Mouse (Mus musculus) cerebellum, adult (tissue): Measurements from ENCODE around the gene Pten.
"Not testable (repeated sequence)": the region's sequence is repeated elsewhere in the genome, so short reads cannot be mapped to it uniquely, and the experiment has no call there.

Source experiments
- ATAC-seq: cut with Nextera tagmentation; 2 replicates; pipeline ENCODE4 v1.9.2; 2017; ENCODE audit warnings: mild to moderate bottlenecking, moderate library complexity, mixed read lengths; ENCODE audit not compliant: insufficient number of reproducible peaks, low FRiP score, low TSS enrichment

Pten gene

DNA sequence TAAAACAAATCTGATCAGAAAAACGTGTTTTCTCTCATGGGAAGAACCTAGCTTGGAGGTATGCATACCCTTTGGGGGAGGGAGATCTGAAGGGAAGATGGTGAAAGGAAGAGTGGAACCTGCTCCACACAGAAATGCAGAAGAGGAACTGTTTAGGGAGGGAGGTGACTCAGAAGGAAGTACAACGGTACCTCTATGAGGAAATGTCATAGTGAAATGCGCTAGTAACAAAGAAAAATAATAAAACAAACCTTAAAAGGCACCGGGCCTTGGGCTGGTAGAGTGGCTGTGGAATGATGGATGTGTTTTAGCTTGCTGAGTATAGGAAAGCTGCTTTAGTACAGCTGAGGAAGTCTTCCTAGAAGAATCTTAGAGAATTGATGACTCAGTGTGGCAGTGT, 47.4 kb downstream of the Pten start:
- ATAC-seq, result no peak

GRCm38 (mm10) chr19:32807610-32808009, 50.3 kb downstream of the Pten start:
- ATAC-seq, result no peak

GRCm38 (mm10) chr19:32808690-32809089, 51.4 kb downstream of the Pten start:
- no peak for ATAC-seq

GRCm38 (mm10) chr19:32809117-32809516, 51.8 kb downstream of the Pten start:
- ATAC-seq, result no peak

- ATAC-seq, result no peak
These were observed 61.5 kb downstream of the Pten start for GRCm38 (mm10) chr19:32818759-32819158.

GRCm38 (mm10) chr19:32822959-32823358, 65.7 kb downstream of the Pten start:
- not testable (repeated sequence) for ATAC-seq

DNA sequence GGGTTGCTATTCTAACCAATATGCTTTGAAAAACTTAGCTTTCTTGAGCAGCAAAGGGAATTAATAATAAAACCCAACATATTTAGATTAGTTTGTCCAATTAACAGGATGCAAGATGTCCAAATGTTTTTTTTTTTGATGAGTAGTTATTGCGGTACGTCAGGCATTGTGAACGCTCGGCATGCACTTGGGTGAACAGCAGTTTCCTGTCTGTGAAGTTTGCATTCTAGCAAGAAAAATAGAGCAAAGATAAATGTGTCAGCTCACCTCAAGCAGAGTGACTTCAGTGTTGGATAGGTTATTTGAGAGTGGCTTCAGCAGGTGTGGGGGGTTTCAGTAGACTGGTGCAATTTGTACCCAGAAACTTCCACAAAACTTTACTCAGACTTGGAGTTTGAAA, 69.3 kb downstream of the Pten start:
- no peak for ATAC-seq

- ATAC-seq, result no peak
These were observed 72.6 kb downstream of the Pten start for GRCm38 (mm10) chr19:32829871-32830270.

DNA sequence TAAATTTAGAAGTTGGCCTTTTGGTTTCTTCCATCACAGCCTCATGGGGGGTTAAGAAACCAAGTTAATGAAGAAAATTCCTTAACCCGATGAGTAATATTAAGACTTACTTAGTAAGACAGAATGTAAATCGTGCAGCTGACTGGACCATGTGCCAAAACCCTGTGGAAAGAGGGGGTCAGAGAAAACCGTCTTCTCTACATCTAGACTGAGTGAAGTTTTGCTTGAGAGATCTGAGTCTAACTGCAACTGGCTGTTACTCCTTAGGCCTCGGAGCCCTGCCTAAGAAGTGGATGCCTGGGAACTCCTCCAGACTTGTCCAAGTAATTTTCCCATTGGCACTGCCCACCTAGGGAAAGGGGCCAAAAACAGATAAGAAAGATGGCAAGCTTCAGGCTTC, 74.0 kb downstream of the Pten start:
- no peak for ATAC-seq

DNA sequence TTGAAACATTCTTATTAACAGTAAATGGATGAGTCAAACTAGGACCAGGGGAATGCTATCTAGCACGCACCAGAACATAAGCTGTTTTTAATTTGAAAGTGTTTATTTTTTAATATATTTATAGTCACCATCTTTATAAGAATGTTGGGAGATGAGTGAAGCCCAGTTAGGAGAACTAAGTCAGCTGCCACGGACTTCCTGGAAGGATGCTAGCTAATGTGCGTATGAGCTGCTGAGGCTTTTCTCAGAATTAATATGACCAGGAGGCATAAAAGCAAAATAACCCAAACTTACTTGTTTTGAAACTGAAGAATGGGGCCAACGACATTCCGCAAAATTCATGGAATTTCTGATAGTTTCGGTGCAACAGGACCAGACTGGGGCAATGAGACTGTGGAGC, 83.2 kb downstream of the Pten start:
- ATAC-seq, result no peak

DNA sequence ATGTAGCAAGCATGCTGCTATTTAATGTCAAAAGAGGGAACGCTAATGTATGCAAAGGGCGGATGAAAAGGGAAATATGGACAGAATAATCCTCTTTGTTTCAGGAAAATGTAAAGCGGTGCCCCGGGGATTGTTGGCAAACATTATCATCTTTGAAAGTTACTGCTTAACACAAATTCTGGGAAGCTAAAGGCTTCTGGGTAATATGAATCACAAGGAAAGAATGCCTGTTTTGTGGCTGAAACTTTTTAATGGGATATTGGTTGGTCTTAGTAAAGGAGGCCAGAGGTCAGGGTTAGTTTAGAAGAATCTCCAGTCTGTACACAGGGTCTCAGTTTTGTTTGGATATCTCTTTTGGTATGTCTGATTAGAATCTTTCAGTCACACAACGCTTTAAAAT, 87.2 kb downstream of the Pten start:
- no peak for ATAC-seq

DNA sequence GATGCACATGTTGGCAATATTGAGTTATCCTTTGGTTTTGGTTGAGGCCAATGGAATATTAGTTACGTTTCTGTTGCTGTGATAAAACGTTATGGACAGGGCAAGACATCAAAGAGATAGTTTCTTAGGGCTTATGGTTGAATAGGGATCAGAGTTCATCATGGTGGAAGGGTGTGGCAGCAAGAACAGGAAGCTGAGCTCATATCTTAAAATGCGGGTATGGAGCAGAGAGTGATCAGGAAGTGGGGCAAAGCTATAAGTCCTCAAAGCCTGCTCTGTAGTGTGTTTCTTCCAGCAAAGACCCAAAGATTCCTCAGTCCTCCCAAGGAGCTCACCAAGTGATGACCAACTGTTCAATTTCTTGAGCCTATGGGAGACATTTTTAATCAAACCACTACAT, 90.7 kb downstream of the Pten start:
- no peak for ATAC-seq

DNA sequence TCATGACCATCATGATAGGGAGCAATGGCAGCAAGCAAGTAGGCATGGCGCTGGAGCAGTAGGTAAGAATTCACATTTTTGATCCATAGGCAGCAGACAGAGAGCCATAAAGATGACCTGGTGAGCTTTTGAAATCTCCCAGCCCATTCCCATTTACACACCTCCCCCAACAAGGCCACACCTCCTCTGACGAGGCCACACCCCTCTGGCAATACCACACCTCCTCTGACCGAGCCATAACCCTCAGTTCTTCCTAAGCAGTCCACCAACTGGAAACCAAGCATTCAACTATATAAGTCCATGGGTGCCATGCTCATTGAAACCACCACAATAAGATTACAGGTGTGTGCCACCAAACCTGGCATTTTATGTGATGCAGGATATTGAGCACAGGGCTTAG, 95.0 kb downstream of the Pten start:
- no peak for ATAC-seq

GRCm38 (mm10) chr19:32861675-32862575, 104.6 kb downstream of the Pten start:
- no peak for ATAC-seq

DNA sequence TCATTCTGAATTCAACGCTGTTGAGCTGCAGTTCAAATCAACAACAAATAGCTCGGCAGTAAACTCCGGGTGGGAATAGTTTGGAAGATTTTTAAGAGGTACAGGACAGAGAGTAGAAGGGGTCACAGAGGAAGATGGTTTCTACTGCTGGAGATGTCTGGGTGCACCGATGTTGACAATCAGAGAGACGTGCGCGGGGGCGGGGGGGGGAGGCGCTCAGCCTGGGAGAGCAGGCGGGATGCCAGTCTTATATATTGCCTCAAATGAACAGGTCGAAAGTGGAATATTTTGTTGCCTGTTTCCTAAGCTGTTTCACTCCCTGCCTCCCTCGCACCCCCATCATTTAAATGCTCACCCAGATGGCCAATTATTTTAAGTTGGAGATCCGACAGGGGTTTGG, 109.5 kb downstream of the Pten start:
- ATAC-seq, result no peak

DNA sequence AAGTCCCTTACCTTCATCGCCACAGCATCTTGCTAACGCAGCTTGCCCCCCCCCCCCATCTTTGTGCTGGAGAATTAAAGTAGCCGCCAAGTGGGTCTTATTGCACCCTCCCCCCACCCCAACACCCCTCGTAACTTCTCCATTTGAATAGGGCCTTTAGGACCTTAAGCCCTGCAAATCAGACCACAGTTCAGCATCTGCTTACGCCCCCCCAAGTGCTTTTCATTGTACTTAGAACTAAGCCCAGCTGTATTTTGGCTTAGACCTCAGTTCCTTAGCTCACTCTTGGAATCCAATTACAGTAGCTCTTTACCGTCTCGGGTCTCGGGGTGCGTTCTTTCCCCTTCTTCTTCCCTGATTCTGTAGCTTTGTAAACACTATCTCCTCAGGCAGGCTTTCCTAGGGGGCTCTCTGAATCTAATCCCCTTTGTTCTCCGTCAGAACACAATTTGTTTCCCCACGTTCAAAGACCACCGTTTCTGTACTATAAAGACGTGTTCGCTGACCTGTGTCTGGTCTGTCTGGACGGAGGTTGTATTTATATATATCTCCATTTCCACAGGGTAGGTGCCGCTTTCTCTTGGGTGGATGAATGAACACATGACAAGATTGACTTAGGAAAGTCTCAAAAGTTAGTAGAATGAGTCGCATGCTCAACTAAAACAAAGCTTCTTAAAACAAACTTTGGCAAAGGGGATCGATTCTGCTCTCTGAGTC, 110.0 kb downstream of the Pten start:
- no peak for ATAC-seq

DNA sequence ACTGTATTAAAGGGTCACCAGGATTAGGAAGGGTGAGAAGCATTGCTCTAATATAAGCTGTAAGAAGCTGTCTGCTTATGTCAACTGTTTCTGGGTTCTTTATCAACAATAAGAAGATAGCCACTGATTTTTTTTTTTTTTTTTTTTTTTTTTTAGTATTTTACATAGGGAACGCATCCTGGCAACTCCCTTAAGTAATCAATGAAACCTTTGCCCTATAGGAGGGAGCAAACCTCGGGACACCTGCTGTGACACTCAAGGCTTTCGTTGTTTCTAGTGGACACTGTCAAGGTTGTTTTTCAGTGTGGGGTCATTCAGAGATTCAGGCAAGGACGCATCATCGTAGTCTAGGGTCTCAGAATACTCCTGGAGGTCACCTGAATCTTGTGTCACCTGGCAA, 111.3 kb downstream of the Pten start:
- no peak for ATAC-seq

DNA sequence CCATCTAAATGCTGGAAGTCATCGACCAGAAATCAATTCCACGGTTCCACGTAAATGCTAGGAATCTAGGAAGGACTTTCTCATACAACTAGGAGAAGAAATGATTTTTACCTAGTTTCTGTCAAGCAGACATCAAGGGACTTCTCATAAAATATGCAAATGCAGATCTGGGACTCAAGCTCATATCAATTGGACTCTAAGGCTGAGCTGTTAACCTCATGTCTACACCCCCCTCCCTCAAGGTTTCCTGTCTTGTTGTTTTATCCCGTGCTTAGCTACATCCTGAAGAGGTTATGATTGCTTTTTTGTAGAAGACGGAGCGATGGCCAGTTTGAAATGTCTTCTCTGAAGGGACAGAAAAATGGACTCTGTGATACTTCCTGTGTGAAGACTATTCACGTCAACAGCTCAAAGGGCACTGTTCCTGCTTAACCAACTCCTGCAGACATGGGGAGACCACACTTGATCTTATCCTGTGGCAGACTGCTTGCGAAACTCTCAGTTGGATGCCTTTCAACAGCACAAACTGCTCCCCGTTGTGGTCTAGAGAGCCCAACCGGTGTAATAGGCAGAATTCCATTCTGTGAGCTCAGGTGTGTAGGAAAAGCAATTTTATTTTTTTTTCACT, 111.9 kb downstream of the Pten start:
- no peak for ATAC-seq

GRCm38 (mm10) chr19:32873904-32874637, 116.8 kb downstream of the Pten start:
- ATAC-seq, result no peak
